Mouse (Mus musculus) activated CD4-positive, CD25-positive, alpha-beta regulatory T cell, adult 4 months (primary cell): Measurements from ENCODE around the gene Bgn. TPM values are rescaled to one million over a fixed set of nuclear protein-coding genes. Genes with fewer than 3 reads are reported as not detected.

Experiments
- ATAC-seq: one replicate; pipeline ENCODE4 v1.8.0; 2017
- polyA plus RNA-seq, 2 experiments: library from polyadenylated mRNA; unstranded; fragments of 100-300 nt; shearing (Covaris generic); gene quantifications; one replicate each; pipeline ENCODE4 v1.2.1; 2017

The Bgn gene
- not detected for polyA plus RNA-seq

DNA sequence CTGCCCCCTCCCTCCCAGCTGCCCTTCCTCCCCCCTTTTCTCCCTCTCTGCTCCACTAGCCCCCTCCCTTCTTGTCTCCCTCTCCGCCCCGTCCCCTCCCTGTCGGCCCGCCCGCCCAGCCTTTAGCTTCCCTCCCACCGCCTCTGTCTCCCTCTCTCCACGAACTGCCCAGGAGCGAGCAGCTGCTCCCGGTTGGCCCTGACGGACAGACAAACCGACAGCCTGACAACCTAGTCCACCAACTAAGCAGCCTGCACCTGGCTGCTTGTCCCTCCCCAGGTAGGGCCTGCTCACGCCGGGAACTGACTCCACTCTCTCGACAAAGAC lies at the start of gene Bgn:
Gene Bgn (plus strand): TSS at position 119 of the 327 bp plus-strand sequence.
- no peak for ATAC-seq

DNA sequence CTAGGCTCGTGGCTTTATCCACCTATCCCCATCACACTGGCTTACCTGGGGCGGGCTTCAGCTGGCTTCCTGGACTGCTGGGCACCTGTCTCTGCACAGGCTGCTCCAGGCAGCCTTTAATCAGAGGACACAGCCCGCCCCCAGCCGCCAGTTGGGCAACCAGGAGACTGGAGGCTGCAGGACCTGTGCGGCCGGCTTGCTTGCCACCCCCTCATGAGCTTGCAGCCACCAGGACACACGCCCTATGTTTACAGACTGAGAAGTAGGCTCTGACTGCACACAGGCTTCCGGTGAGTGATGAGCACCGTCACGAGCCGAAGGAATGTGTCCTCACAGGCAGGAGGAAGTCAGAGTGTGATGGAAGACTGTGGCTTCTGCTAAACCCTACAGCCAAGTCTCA lies 48.1 kb upstream of the Bgn start, which contains the start of gene Trex2:
Gene Trex2 (minus strand): TSS at position 93 of the 400 bp plus-strand sequence.
- ATAC-seq: no peak

DNA sequence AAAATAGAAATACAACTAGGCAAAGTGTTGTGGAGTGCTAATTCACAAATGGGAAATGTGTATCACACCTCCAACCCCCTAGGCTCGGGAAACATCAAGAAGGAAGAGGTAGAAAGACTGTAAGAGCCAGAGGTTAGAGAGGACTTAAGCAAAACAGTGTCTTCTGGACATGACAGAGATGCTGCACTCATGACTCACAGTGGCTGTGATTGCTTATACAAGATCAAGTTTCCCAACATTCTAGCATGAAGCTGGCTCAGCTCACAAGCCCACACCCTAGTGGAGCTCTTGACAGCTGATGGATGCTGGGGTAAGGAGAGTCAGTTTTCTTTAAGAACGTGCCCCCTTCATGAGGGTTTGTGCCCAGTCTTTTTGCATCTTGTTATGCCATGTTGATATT lies 42.0 kb upstream of the Bgn start:
- ATAC-seq: no peak

DNA sequence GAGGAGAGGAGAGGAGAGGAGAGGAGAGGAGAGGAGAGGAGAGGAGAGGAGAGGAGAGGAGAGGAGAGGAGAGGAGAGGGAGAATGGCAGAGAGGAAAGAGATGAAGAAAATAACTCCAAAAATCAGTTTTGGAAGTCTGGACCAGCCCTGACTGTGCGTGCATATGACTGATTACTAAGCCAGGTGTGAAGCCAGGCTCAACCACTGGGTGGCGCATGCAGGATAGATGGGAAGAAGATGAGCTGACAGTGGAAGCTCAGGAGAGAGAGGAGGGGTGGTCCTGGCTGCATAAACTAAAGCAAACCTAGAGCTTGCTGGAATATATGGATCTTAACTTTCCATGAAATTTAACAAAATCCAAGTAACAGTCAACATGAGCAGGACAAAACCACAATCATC lies 31.5 kb upstream of the Bgn start:
- ATAC-seq: no peak

DNA sequence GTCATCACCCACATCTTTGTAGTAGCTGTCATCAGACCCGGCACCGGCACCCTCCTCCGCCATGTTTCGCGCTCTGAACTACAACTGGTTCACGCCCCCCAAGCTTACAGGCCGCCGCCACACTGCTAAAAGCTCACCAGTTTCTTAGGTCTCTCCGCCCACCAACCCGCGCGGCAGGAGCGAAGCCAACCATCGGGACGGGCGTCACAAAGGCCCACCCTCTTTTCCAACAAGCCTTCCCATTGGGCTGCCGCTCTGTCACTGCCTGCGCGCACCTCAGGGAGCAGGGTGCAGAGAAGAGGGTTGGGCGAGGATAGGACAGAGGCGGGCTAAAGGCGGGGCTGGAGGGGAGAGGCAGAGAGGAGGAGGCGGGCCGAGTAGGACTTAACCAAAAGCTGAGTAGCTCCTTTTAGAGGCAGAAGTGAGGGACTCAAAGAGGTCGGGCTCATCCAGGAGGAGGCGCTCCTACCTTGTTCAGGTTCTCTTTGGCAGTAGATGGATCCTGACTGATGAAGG lies 24.5 kb upstream of the Bgn start, which contains the start of gene Haus7:
Gene Haus7 (minus strand): TSS at position 168 of the 516 bp plus-strand sequence.
- peak; percentile 98 for ATAC-seq

DNA sequence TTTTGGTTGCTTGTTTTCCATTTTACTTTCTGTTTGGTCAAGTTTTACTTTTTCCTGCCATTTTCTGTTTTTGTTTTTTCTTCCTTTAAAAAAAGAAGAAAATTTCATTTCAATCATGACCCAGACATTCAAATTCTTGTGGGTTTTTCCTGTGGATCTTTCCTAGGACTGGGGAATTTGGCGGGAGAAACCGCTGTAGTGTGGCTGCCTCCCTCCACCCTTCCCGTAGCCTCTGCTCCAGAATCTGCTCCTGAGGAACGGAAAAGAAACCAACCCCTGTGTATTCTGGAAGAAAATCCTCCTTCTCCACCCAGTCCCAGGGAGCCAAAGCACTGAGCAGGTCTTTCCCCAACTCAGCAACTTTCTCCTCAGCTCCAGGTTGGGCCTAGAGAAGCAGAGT lies 22.6 kb upstream of the Bgn start:
- ATAC-seq: no peak

DNA sequence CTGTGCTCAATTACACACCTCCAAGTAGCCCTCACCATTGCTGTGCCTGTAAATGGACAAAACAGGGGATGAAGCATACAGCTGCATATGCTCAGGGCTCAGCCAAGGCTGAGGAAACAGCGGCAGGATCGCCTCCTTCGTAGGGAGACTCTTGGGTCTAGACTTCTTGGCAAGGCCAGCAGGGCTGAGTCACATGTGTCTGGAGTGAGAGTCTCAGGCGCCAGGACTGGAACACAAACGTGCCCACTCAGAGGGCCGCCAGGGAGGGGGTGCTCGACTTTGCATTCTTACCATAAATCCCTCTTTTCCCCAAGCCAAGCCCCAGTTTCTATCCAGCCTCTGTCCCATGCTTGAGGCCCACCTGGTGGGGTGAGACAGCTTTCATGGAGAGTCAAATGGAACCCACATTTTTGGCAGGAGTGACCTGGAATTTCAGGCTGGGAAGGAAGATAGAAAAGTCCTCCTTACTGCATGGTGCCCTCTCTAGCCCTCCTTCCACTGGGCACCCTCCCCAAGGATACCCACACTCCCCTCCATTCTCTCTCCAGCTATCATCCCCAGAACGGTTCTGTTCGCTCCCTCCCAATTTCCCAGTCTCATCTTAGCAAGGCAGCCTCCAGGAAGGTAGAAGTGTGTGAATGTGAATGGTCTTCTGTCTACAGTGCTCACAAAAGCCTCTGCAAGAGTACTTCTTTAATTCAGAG lies 17.8 kb upstream of the Bgn start:
- ATAC-seq: no peak

DNA sequence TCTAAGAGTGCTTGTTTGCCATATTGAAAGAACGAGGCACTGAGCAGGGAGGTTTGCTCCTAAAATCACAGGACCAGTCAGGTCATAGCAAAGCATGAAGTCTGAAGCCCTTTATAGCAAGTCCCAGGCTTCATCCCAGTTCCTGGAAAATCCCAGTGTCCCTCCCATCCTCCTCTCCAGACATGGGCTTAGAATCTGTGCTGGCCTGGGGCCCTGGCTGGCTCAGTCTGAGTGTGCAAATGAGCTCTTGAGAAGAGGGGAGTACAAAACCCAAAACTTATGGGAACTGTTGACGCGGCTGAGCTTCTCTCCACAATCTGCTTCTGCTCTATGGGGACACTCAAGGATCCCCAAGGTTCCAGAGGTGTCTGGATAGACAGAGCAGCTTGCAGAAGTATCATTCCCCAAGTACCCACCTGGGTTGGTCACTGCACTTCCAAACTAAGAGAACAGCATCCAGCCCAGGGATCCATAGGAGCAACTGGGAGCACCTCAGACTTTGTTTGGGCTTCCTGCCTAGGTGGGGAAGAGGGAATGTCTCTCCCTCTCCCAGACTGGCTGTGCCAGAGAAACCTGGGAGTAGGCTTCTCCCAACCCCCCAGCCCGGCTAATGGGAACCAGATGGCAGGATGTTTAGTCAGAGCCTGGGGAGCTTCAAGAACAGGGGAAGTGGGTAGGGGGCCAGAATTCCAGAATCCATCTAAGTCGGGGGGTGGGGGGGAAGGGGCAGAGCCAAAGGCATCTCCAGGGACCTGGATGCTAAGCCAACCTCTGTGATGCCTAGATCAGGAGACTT lies 15.8 kb upstream of the Bgn start:
- no peak for ATAC-seq

DNA sequence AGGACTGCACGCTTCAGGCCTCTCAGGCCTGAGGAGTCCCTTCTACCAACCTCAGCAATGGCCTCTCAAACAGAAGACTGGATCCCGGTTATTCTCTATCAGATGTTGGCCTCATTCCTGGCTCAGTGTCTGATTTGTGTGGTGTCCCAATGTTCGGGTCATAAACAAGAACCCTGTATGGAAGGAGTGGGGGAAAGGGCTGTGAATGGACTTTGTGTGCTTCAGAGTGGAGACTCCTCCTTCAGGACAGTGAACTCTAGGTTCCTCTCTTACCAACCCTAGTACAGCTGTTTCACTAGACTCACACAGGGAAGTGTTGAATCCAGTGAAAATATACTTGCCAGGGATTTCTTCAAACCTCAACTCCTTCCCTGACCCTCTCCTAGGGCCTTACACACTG lies 15.1 kb upstream of the Bgn start:
- ATAC-seq: no peak

DNA sequence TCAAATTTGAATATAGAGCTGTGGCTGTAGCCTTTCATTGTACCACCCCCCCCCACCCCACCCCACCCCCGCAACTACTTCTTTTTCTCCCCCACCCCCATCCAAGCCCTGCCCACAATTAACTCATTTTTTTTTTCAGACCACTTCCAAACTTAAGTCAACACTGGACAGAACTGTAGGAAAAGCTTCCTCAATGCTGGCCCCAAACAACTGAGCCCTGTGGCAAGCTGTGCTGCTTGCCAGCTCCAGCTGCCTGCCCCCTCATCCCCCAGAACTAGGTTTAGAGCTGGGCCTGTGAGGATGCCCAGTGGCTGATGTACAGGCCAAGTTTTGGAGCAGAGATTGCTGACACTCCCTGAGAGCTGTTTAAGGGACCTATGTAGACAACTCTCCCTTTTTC lies 14.7 kb upstream of the Bgn start:
- ATAC-seq: no peak

DNA sequence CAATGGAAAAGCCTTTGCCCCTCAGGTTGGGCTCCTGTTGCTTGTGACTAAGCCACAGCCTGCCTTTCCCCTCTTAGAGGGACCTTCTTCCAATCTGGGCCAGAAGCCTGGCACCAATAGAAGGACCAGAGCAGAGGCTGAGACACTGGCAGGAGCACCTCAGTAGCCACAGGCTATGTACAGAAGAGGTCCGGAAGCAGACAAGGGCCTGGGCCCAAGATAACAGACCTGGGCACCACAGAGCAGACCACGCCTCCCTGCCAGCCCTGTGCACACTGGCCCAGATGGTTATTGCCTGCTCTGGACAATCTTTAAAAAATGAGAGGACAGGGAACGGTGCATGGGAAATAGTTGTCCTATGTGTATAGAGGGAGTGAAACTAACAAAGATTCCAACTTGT lies 11.6 kb upstream of the Bgn start:
- no peak for ATAC-seq

DNA sequence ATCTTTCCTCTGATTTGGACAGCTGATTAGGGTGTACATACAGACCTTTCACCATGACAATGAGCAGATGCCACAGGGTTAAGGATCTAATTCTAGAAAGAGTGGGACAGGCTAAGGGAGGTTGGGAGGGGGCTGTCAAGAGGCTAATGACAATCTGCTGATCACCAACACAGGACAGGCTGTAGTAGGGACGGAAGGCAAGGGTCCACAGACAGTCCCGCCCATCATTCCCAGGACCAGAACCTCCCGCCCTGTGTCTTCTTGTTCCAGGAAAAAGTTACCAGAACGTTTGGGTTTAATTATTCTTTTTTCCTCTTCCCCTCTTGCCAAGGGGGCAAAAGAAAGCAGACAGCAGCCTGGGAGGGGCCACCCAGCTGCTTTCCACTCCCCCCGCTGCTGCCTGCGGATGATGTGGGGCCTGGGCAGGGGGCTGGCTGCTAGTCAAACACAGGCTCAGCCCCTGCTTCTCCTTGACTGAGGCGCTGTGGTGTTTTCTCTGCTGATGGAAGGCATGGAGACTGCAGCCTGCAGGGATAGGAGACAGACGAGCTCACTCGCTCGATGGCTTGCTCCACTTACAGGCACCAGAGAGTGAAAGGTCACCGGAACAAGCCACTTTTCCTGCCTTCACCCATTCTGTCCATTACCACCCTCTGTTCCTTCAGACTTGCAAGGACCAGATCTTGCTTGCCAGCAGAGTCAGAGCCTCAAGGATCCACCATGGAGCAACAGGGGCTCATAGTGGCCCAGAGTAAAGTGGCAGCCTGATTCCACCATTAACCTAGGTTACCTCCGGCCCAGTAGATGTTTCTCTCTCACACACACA lies 8.8 kb upstream of the Bgn start:
- no peak for ATAC-seq

DNA sequence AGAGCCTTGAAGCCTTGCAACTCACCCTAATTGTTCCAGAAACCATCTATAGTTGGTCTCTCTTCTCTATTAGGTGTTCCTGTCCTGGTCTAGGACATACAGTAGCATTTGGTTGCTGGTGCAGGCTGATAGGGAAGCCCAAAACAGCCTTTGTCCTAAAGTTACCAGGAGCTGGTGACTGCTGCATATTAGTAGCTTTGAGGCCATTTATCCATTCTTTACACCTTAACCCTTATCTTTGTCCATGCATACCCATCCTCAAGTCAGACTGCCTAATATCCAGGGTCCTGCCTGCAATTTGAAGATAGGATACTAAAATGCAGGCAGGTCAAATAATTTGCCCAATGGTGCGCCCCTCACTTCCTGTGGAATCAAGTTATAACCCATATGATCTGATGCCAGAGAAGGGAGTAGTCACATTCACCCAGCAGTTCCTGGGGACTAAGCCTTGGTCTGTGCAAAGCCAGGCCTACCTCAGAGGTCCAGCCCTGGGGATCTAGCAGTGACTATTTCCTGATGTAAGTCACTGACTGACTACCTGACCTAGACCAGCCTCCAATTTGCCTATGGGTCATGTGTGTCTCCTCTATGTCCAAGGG lies 7.6 kb upstream of the Bgn start:
- ATAC-seq: no peak

DNA sequence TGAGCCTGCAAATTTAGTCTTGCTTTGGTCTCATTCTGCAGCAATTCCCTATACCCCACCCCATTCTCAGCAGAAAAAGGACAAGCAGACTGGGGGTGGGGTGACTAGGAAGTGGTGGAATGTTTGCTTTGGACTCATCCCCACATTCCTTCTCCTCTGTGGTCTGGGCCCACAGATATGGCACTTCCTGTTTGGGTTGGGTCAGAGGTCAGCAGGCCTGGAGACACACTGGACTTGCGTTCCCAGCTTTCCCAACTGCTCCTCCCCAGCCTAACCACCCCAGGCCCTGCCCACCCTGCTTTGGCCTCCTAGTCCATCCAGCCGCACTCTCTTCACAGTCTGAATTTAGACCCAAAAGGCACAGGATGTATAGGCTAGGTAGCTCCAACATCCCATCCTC lies 6.8 kb upstream of the Bgn start:
- no peak for ATAC-seq

DNA sequence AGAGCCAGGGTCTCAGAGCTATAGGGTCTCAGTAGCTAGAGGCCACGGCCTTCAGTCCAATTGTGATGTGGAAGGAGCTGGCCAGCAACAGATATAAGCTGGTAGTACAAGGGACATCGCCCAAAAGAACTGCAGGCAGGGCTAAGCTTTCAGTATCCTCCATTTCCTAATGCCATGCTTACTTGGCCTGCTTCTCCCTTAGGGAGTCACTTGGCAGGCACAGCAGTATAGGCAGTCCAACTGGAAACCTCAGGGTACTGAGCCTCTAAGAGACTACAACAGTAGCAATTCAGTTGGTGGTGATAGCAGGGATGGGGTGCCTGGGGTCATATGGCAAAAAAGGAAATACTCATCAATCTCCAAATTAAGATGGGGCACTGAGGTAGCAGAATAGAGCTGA lies 5.9 kb upstream of the Bgn start:
- no peak for ATAC-seq

DNA sequence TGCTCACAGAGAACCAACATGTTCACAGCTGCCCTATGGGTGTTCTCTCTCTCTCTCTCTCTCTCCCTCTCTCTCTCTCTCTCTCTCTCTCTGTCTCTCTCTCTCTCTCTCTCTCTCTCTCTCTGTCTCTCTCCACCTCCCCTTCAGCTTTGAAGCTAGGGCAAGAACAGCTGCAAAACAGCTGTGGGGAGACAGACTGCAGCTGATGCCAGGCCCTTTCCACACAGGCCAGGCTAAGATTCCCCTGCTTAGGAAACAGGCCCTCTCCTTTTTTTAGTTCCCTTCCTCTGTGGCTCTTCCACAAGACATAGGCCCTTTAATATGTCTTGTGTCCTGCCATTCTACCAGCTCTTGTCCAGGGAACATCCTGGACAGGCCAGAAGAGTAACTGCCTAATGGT lies 3.7 kb upstream of the Bgn start:
- no peak for ATAC-seq

DNA sequence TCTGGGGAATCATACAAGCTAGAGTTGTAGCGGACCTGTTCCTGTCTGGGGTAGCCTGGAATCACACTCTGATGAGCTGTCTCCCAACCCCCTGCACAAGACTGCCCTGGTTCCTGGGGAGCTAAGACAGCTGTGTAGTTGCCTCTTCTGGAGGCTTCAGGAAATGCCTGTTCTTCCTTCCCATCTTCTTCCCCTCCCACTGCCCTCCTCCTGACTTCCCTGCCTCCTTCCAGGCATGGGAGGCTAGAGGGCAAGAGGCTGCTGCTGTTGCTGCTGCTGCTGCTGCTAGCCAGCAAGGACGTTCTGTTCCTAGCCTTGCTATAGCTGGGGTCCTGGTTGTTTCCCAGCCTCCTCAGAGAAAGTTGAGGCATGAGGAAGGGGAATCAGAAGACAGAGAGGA lies 3.1 kb upstream of the Bgn start:
- ATAC-seq: no peak

DNA sequence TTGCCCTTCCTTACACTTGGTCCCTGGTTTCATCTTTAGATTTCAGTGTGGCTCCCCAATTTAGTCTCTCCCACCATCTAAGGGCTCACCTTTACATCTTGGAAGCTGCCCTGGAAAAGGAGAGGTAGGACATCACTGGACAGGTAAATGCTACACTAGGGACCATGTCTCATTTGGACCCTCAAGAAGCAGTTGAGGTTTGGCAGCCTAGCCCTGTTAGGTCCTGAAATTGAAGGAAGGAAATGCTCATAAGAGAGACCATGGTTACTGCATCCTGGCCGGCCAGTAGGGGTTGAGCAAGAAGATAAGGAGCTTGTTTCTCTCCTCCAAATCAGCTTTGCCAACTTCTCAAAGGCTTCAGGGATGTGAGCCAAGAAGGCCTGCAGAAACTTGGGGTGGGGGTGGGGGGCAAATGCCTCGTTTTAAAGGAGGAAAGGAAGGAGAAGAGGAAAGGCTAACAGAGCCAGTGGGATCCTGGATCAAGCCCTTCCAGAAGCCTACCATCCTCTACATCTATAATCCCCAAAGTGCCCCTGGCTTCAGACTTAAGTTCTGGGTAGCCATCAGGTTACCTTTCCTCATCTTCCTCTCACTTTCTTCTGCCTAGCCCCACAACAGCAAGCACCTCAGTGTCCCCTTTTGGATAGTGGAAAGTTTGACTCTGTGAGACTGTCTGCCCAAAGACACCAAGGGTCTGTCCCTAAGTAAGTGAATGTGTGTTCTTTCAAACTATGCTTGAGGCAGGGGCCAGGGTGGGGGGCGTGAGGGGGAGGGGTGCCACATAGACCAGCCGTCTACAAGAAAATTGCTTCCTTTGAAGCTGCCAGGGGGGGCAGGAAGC lies 539 bp upstream of the Bgn start:
- no peak for ATAC-seq

DNA sequence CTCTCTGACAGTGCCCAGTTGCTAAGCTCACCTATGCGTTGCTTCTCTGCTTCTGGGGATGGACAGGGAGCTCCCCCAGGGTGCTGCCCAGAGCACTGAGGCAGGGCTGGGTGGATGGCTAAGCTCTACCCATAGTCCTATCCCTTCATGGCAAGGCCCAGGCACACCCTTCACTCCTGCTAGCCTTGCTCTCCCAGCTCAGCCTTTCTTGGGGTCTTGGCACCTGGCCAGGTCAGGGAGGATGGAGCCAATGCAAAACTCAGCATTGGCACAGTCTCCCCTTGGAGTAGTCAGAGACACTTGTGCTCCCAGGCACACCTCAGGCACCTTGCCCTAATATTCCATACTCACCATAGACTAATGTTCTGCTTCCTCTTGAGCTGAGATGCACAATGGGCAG lies 674 bp downstream of the Bgn start:
- no peak for ATAC-seq

DNA sequence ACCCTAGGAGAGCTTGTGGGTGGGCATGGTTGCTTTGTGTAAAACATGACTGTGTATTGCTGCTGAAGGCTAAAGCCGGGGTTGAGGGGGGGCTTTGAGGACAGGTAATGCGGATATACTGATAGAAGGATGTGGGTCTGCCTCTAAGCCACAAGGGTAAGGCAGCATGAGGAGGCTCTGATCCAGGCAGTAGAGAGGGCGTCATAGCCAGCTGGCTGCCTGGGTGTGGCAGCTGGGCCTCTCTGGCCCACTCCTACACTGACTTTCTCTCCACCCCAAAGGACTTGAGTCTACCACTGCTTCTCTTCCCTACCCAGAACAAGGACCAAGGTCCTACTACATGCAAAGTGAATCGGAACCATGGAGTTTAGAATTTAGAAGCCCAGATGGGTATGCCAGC lies 1.5 kb downstream of the Bgn start:
- ATAC-seq: no peak

DNA sequence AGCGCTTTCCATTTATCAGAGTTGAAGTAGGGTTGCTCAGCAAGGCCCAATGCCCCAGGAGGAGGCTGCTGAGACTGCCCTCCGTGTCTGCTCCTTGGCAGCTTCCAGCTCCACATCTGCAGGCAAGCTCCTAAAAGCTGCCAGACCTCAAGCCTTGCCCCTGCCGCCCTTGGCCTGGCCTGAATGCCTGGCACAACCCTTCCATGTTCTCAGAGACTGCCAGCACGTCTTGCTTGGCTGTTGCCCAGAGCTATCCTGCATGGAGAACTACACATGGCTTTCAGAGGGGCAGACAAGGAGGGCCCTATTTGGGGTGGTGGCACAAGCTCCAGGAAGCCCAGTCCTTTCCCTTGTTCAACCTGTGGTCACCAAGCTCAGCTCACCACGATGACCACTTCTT lies 3.5 kb downstream of the Bgn start:
- no peak for ATAC-seq

DNA sequence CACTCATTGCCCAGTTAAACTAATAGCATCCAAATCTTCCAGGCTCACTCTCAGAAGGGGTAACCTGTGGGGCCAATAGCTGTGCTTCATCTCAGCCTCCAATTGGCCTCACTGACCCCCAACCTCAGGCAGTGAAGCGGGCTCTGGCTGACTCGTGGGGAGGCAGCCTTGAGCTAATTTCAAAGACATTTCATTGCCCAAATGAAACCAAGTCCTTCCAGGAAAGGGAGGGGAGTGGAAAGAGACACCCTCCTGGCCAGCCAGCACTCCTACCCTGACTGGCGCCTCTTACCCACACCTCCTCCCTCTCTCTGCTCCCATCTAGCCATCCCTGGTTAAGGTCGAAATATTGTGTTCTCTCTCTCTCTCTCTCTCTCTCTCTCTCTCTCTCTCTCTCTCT lies 6.8 kb downstream of the Bgn start:
- no peak for ATAC-seq
